Mouse (Mus musculus): ENCODE data around the gene Gm4922. TPM values are rescaled to one million over a fixed set of nuclear protein-coding genes. Genes with fewer than 3 reads are reported as not detected.

Gene Gm4922
- polyA plus RNA-seq, 1 experiment, result not detected

- no peaks in the 10 kb centered on the region for H3K27me3 ChIP-seq (ENCODE audit: control insufficient read depth, insufficient read depth, insufficient read length)
- H3K79me2 ChIP-seq (ENCODE audit: control insufficient read depth, insufficient read depth), result no peaks in the 10 kb centered on the region
- H3ac ChIP-seq (ENCODE audit: control insufficient read depth, insufficient read length, low read depth), result no peak overlapping the region
- no peaks in the 10 kb centered on the region for H3K79me3 ChIP-seq (ENCODE audit: low read depth)
- no peaks in the 10 kb centered on the region for H3K36me3 ChIP-seq (ENCODE audit: control insufficient read depth, insufficient read depth)
- H3K4me3 ChIP-seq (ENCODE audit: insufficient read depth, poor library complexity, severe bottlenecking), result no peak overlapping the region
- TF ChIP-seq MYOG (IDR thresholded peaks at IDR 0.05; ENCODE audit: control insufficient read depth, extremely low read depth, insufficient read length) (no peak), MYOD1 (IDR thresholded peaks at IDR 0.05; ENCODE audit: control insufficient read depth, insufficient read length, low read depth) (no peak), CTCF (IDR thresholded peaks at IDR 0.05; ENCODE audit: control insufficient read depth, insufficient read depth, insufficient read length) (no peak), USF1 (IDR thresholded peaks at IDR 0.05; ENCODE audit: low read depth) (no peak), FOSL1 (IDR thresholded peaks at IDR 0.05; ENCODE audit: insufficient read depth, low read length, poor library complexity, severe bottlenecking) (no peak), CEBPB (IDR thresholded peaks at IDR 0.05; ENCODE audit: low read depth) (no peak), MAX (IDR thresholded peaks at IDR 0.05) (no peak)
Measured at GRCm38 (mm10) chr10:18788601-18789000, 2.0 kb upstream of the Gm4922 start.

- TF ChIP-seq MYOD1 (IDR thresholded peaks at IDR 0.05; ENCODE audit: control insufficient read depth, insufficient read length, low read depth) (no peak), CEBPB (IDR thresholded peaks at IDR 0.05; ENCODE audit: low read depth) (no peak), FOSL1 (IDR thresholded peaks at IDR 0.05; ENCODE audit: insufficient read depth, low read length, poor library complexity, severe bottlenecking) (no peak), MAX (IDR thresholded peaks at IDR 0.05) (no peak), MYOG (IDR thresholded peaks at IDR 0.05; ENCODE audit: control insufficient read depth, extremely low read depth, insufficient read length) (no peak)
- H3K79me2 ChIP-seq (ENCODE audit: control insufficient read depth, insufficient read depth), result no peaks in the 10 kb centered on the region
- H3K79me3 ChIP-seq (ENCODE audit: low read depth), result no peaks in the 10 kb centered on the region
Measured at GRCm38 (mm10) chr10:18777546-18777945, 9.0 kb downstream of the Gm4922 start.

GRCm38 (mm10) chr10:18772537-18773179 lies 13.9 kb downstream of the Gm4922 start:
- no peak overlapping the region for H3K4me3 ChIP-seq (ENCODE audit: insufficient read depth, poor library complexity, severe bottlenecking)
- no peaks in the 10 kb centered on the region for H3K36me3 ChIP-seq (ENCODE audit: control insufficient read depth, insufficient read depth)
- H3K27me3 ChIP-seq (ENCODE audit: control insufficient read depth, insufficient read depth, insufficient read length), result no peaks in the 10 kb centered on the region
- TF ChIP-seq CTCF (IDR thresholded peaks at IDR 0.05; ENCODE audit: control insufficient read depth, insufficient read depth, insufficient read length) (no peak), MYOG (IDR thresholded peaks at IDR 0.05; ENCODE audit: control insufficient read depth, extremely low read depth, insufficient read length) (no peak), CEBPB (IDR thresholded peaks at IDR 0.05; ENCODE audit: low read depth) (no peak), FOSL1 (IDR thresholded peaks at IDR 0.05; ENCODE audit: insufficient read depth, low read length, poor library complexity, severe bottlenecking) (no peak), MAX (IDR thresholded peaks at IDR 0.05) (no peak), MYOD1 (IDR thresholded peaks at IDR 0.05; ENCODE audit: control insufficient read depth, insufficient read length, low read depth) (no peak), USF1 (IDR thresholded peaks at IDR 0.05; ENCODE audit: low read depth) (no peak)
- no peaks in the 10 kb centered on the region for H3K79me3 ChIP-seq (ENCODE audit: low read depth)
- H3ac ChIP-seq (ENCODE audit: control insufficient read depth, insufficient read length, low read depth), result no peak overlapping the region
- no peaks in the 10 kb centered on the region for H3K79me2 ChIP-seq (ENCODE audit: control insufficient read depth, insufficient read depth)

More at GRCm38 (mm10) chr10:18777546-18777945, 9.0 kb downstream of the Gm4922 start:
- Histone ChIP-seq H3ac (ENCODE audit: control insufficient read depth, insufficient read length, low read depth) (no peak overlapping the region), H3K27me3 (ENCODE audit: control insufficient read depth, insufficient read depth, insufficient read length) (no peaks in the 10 kb centered on the region), H3K4me3 (ENCODE audit: insufficient read depth, poor library complexity, severe bottlenecking) (no peak overlapping the region), H3K36me3 (ENCODE audit: control insufficient read depth, insufficient read depth) (no peaks in the 10 kb centered on the region)

- H3K79me3 ChIP-seq (ENCODE audit: low read depth), result no peaks in the 10 kb centered on the region
- TF ChIP-seq USF1 (IDR thresholded peaks at IDR 0.05; ENCODE audit: low read depth) (no peak), CTCF (IDR thresholded peaks at IDR 0.05; ENCODE audit: control insufficient read depth, insufficient read depth, insufficient read length) (no peak), MYOG (IDR thresholded peaks at IDR 0.05; ENCODE audit: control insufficient read depth, extremely low read depth, insufficient read length) (no peak), FOSL1 (IDR thresholded peaks at IDR 0.05; ENCODE audit: insufficient read depth, low read length, poor library complexity, severe bottlenecking) (no peak), MAX (IDR thresholded peaks at IDR 0.05) (no peak), CEBPB (IDR thresholded peaks at IDR 0.05; ENCODE audit: low read depth) (no peak), MYOD1 (IDR thresholded peaks at IDR 0.05; ENCODE audit: control insufficient read depth, insufficient read length, low read depth) (no peak)
Measured at GRCm38 (mm10) chr10:18769909-18770308, 16.7 kb downstream of the Gm4922 start.

GRCm38 (mm10) chr10:18760241-18760640 lies 26.4 kb downstream of the Gm4922 start:
- no peak overlapping the region for H3K4me3 ChIP-seq (ENCODE audit: insufficient read depth, poor library complexity, severe bottlenecking)
- TF ChIP-seq MAX (IDR thresholded peaks at IDR 0.05), result no peak
- TF ChIP-seq CEBPB (IDR thresholded peaks at IDR 0.05; ENCODE audit: low read depth), result no peak
- TF ChIP-seq MYOG (IDR thresholded peaks at IDR 0.05; ENCODE audit: control insufficient read depth, extremely low read depth, insufficient read length), result no peak
- no peak for TF ChIP-seq MYOD1 (IDR thresholded peaks at IDR 0.05; ENCODE audit: control insufficient read depth, insufficient read length, low read depth)
- TF ChIP-seq CTCF (IDR thresholded peaks at IDR 0.05; ENCODE audit: control insufficient read depth, insufficient read depth, insufficient read length), result no peak
- no peak for TF ChIP-seq FOSL1 (IDR thresholded peaks at IDR 0.05; ENCODE audit: insufficient read depth, low read length, poor library complexity, severe bottlenecking)
- no peak for TF ChIP-seq USF1 (IDR thresholded peaks at IDR 0.05; ENCODE audit: low read depth)
- H3ac ChIP-seq (ENCODE audit: control insufficient read depth, insufficient read length, low read depth), result no peak overlapping the region
- H3K79me2 ChIP-seq (ENCODE audit: control insufficient read depth, insufficient read depth), result no peaks in the 10 kb centered on the region
- no peaks in the 10 kb centered on the region for H3K79me3 ChIP-seq (ENCODE audit: low read depth)
- no peaks in the 10 kb centered on the region for H3K27me3 ChIP-seq (ENCODE audit: control insufficient read depth, insufficient read depth, insufficient read length)
- H3K36me3 ChIP-seq (ENCODE audit: control insufficient read depth, insufficient read depth), result no peaks in the 10 kb centered on the region

More at GRCm38 (mm10) chr10:18769909-18770308, 16.7 kb downstream of the Gm4922 start:
- Histone ChIP-seq H3K79me2 (ENCODE audit: control insufficient read depth, insufficient read depth) (no peaks in the 10 kb centered on the region), H3ac (ENCODE audit: control insufficient read depth, insufficient read length, low read depth) (no peak overlapping the region), H3K36me3 (ENCODE audit: control insufficient read depth, insufficient read depth) (no peaks in the 10 kb centered on the region), H3K4me3 (ENCODE audit: insufficient read depth, poor library complexity, severe bottlenecking) (no peak overlapping the region), H3K27me3 (ENCODE audit: control insufficient read depth, insufficient read depth, insufficient read length) (no peaks in the 10 kb centered on the region)

All from C2C12 (cell line).